Mouse (Mus musculus): ENCODE measurements around the gene Gm11985.
A peak's percentile ranks its signal among the peaks of the same experiment; 100 is the strongest.

Gene Gm11985

DNA sequence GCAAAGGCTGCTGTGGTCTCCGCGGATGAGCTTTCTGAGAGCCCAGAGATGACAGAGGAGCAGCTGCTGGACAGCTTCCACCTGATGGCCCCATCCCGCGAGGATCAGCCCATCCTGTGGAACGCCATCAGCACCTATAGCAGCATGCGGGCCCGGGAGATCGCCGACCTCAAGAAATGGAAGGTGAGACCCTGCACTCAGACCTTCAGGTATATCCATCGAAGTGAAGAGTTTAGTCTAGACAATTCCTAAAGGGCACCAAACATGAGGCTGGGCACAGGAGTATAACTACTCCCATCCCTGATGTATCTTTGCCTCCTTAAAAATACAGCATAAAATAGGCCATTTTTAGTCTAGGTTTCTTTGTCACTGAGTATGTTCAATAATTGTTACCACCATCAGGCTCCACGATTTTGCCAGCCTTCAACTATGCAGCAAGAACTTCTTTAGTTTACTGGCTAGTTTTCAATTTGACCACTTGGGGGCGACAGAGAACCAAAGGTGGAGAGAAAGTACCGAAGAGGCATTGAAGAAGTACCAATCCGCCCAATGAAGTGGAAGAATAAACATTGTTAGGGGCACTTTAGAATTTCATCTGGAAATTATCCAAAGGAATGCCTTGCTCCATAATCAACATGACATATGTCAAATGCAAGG is 11.5 kb upstream of the Gm11985 start:
- DNase-seq (ENCODE audit: low spot score), result peak; percentile 9

DNA sequence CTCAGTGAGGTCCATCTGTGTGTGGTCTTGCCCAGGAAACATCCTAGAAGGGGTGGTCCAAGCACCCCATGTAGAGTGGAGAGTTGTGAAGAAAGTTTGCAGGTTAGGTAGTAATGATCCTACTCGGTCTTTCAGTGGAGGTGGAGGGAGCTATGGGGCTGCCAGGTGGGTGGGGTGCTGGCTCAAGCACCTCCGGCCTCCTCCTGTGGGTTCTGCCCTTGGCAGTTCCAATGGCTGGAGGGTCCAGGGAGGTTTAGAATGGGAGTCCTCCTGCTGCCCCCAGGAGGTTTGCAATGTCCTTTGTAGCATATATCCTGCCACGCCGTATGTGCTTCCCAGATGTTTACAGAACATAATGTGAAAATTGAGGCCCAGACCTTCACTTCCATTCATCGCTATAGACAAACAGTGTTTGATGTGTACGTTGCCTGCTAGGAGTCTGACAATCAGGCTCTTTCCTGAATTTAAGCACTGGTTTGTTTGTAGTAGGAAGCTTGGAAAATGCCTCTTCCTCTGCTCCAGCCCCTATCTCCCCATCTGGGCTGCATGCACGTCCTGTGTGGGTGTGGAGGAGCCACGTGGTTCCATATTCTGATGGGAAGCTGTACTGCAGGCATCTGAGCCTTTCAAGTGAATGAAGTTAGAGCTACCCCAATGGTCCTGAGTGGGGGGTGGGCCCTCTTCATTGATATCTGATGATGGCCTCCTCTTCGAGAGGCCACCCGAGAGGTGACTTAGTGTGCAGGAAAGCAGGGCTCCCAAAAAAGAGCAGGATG is 10.3 kb upstream of the Gm11985 start:
- no peak for DNase-seq (ENCODE audit: low spot score)

DNA sequence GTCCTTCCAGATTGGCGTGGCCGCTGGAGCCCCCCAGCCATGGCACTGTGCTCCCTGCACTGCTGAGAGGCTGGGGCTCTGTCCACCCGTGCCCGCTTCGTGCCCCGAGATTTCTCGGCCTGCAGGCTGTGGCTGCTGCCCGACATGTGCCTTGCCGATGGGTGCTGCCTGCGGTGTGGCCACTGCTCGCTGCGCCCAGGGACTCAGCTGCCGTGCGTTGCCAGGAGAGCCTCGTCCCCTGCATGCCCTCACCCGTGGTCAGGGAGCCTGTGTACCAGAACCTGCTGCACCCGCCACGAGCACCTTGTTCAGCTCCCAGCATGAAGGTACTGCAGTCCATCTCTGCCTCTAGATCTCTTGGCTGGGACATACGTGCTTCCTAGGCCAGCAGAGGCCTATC is 9.6 kb upstream of the Gm11985 start:
- no peak for DNase-seq (ENCODE audit: low spot score)

DNA sequence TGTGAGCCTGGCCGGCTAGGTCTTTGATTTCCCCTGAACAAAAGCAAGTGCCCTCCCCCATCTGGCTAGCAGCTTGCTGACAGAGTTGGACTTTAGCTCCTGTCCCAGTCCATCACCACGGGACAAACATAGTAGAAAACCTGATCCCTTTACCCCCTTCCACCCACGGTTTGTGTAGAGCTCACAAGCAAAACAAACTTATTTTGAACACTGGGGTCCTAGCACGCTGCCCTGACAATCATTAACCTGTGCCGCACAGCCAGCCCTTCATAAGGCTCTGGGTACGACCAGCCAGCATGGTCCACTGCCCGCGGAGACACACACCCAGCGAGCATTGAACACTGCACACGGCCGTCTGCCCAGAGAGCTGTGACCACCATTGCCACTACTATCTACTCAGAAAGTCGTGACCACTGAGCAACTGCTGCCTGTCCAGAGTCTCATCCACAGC is 9.1 kb upstream of the Gm11985 start, which contains the start of gene Igfbp1:
Gene Igfbp1, plus strand, starts transcription at position 292 of the 451 bp plus-strand sequence.
- no peak for DNase-seq (ENCODE audit: low spot score)

DNA sequence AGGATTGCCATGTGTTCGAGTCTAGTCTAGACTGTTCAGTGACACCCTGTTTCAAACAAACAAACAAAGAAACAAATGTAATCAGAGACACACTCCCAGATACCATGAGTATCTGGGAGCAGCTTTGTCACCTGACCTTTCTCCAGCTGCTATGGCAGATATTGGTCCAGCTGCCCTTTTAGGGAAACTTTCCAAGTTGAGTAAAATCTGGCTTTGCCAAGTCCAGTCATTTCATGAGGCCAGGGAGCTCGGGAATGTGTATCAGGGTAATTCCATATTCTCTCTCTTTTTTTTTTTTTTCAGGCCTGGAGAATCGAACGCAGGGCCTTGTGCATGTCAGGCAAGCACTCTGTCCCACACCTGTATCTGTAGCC is 6.9 kb upstream of the Gm11985 start:
- DNase-seq (ENCODE audit: low spot score), result no peak

DNA sequence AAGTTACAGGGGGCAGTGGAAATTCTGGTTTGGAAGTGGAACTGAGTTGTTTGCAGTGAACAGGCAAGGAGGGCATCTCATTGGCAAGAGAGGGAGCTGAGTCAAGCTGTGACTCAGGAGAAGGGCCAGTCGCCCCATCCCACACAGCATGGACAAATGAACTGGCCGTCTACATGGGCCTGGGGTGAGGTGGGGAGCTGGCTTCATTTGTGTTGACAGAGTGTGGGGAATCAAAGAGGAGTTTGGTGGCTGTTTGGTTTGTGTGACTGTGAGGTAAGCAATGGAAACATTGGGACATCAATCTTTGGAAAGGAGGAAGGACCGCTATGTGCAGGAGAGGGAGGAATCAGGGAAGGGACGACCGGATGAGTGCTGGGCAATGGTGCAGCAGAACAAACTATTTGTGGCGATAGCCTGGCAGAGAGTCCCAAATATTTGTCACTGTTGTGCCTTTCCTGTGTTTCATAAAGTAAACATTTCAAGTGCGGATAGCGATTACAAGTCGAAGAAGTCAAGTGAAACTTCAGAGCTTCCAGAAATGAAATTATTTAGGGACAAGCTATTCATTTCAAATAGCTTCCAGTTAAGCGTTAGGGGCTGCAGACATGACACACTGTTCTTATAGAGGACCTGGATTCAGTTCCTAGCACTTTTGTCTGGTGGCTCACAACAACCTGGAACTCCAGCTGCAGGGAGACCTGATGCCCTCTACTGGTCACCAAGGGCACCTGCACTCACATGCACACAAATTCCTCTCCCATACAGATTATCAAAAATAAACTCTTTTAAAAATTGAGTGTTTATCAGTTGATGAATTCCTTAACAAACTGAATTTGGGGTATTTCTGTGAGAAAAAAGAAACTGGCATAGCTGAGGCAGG is 6.3 kb upstream of the Gm11985 start:
- no peak for DNase-seq (ENCODE audit: low spot score)

DNA sequence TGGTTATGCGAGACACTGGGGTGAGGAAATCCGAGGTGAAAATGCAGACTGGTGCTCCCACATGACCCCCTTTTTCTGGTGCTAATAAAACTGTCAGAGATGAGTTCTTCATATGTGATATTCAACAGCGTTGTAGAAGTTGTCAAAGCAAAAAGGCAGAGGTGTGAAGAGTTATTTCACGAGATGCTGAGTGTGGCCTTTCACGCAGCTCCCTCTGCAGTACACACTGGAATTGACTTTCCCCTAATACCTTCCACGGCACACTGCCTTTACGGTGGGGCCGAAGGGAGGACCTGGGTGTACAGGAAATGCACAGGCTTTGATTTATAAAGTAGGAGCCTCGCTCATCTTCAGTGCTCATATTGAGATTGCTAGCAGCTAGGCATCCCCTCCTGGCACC is 4.8 kb upstream of the Gm11985 start:
- DNase-seq (ENCODE audit: low spot score), result no peak

DNA sequence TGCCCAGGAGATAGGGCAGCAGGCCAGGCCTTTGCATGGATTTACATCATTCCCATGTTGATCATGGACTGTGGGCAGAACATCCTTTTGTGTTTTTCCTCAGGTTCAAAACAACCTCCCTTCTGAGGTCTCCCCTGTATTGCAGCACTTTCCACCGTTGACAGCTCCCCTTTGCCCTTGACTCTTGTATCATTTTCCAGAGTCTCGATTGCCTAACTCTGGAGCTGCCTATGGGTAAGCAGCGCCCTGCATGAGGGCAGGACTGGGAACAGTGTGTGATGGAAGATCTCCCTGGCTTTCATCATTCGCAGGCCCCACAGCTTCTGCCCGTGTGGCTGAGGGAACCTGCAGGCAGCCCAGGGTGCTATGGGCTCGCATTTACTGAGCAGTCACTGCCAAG is 4.3 kb upstream of the Gm11985 start:
- no peak for DNase-seq (ENCODE audit: low spot score)

DNA sequence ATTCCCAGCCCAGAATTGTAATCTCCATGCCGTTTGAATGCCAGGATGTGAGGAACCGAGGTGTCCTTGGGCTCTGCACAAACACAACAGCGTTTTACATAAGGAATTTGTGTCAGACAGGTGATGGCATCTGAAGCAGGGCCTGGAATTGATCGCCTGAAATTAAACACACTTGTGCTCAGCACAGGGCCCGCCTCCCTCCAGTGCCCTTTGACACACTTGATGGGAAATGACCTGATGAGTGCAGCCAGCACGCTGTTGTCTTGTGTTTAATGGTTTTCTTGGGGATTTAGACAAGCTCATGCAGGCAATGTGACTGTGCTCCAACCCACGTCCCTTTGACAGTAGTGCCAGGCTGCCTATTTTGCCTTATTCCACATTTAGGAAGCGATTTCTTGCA is 897 bp downstream of the Gm11985 start:
- DNase-seq (ENCODE audit: low spot score), result no peak

DNA sequence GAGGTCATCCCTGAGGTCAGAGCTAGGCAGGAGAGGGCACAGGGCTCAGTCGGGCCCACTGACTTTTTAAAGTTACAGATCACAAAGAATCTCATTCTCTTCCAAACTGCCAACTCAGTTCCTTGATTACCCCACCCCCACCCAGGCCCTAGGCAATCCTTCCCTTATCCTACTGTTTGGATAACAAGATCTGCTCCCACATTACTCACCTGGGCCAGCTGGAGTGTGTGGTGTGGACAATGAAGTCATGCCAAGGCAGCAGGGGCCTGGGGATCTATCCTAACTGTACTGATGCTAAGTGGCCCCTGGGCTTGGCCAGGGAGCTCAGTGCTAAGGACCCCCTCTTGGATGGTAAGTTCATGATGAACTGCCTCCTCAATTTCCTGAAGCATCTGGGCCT is 3.9 kb downstream of the Gm11985 start:
- no peak for DNase-seq (ENCODE audit: low spot score)

DNA sequence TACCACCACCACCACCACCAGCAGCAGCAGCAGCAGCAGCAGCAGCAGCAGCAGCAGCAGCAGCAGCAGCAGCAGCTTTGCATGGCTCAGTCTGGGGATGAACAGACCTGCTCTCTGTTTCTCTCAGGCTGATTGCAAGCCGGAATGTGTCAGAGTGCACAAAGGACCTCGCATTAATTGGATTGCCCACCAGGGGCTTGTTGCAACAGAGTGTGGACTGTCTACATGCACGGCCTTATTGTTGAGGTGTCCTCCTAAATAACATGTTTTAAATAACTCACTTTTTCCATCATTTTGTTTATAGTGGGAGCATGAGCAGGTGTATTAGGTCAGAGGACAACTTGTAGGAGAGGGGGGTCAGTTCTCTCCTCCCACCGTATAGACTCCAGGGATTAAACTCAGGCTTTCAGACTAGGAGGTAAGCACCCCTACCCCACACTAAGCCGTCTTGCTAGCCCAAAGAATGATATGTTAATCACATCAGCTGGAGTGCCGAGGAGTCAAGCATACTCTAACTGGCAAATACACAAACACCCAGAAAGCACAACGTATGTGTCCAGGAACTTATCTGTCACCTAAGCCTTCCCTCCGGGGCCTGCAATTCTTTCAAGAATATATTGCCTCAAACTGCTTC is 5.8 kb downstream of the Gm11985 start:
- no peak for DNase-seq (ENCODE audit: low spot score)

DNA sequence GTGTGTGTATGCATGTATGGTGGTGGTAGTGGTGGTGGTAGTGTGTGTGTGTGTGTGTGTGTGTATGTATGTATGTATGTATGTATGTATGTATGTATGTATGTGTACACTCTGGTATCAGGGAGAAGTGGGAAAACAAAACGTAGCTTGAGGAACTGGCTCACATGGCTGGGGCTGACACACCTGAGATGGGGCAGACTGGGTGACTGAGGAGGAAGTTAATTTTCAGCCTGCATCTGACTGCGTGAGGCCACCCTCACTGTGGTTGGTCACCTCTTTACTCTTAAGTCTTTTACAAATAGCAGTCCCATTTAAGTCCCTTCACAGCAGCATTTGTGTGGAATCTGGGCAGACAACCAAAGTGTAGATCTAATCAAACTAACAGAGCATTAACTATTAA is 9.1 kb downstream of the Gm11985 start:
- no peak for DNase-seq (ENCODE audit: low spot score)

DNA sequence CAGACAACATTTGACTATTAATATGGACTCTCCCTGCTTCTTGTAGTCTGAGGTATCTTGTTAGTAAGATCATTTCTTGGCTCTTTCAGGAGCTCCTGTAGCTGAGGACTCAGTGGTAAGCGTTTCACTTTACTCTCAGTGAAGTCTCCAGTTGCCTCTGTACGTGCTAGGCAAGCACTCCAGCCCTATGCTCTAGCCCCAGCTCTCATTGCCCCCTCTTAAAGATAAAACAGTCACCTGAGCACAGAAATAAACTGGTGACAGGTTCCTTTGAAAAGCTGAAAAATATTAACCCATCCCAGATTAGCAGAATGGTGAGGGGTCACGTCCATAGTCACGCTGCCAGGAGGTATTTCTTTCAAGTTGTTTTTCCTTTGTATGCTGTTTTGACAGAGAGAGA is 9.6 kb downstream of the Gm11985 start:
- DNase-seq (ENCODE audit: low spot score), result no peak

DNA sequence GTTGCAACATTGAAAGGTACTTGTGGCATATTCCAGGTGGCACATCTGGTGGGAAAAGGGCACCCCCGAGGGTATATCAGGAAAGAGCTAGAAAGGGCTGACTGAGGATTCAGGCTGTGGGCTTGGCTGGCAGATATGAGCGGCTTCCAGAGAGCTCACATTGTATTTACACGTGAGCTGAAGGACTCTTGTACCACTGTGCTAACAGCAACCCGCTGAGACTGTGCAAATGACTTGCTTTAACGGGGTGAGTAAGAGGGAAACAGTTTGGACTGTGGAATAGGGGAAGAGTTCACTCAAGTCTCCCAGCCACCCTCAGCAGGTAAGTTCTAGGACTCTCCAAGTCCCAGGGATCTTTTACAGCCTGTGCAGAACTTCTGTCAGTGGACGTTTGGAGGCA is 14.7 kb downstream of the Gm11985 start:
- no peak for DNase-seq (ENCODE audit: low spot score)

DNA sequence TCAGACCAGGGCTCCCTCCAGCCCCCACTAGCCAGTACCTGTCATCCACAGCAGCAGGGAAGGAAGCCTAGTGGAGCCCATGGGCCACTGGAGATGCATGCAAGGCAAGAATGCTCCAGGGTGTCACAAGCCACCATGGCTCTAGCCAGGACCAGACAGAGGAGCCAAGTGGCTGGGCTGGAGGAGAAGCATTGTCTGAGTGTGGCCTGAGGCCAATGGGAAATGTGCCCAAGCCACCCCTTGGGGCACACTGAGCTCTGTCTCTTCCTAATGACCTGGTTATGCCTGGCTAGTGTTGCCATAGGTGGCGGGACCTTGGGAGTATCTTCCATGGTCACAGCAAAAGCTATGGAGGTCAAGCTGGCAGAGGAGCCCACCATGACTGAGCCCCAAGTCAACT is 18.7 kb downstream of the Gm11985 start:
- DNase-seq (ENCODE audit: low spot score), result no peak

DNA sequence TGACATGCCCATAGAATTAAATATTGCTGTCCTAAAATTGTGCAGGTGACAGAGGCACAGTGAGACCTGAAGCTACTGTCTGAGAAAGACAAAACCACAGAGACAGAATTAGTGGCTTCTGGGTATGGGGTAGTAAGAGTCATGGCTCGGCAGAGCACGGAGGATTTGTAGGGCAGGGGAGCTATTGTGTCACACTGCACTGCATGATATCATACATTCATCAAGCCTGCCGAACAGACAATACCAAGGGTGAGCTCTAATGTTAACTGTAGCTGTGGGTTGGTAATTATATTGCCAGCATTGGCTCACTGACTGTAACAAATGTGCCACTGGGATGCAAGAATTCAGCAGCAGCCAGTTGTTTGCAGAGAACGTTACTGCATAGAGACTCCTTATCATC is 24.0 kb downstream of the Gm11985 start:
- DNase-seq (ENCODE audit: low spot score), result no peak

DNA sequence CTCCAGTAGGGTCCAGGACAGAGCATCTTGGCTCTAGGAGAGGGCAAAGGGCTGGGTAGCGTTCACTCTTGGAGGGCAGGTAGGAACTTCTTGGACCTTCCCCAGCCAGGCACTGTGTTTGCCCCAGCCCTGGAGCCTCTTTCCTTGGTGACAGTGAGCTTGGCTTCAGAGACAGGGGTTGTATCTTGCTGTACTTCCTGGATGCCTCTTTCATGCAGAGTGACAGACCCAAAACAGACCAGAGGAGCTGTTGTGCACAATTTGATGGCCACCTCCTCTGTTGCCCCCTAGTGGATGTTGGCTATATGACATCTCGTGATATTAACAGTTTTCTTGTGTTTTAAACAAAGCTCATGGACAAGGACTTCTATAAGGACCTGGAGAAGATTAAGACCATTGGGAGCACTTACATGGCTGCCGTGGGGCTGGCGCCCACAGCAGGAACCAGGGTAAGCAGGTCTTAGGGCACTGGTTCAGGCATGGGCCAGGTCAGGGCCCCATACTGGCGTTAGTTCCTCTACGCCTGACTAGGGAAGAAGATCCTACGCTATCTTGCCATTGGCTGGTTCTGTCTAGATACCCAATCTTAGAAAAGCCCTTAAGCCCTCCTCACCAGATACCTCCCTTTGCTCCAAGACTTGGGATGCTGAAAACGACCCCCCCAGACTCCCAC is 26.7 kb downstream of the Gm11985 start:
- DNase-seq (ENCODE audit: low spot score), result peak; percentile 70

DNA sequence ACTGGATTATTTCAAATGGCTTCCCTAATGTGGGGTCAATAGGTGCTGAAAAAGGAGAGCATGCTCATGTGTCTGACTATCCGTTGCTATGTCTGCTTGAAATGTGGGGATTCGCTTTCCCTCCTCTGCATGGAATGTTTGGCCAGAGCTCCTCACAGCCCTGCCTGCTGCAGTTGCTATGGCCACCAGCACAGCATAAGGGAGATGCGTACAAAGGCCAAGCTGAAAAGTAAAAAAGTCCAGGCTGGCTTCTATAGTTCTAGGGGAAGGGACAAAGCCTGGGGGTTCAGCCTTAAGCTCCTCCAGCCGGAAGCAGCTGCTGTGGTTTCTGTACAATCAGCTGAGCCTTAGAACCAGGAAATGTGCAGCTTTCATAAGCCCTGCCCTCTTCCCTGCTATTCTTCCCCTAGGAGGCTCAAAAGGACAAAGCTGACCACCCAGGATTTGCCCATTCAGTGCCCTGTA is 27.7 kb downstream of the Gm11985 start:
- peak; percentile 14 for DNase-seq (ENCODE audit: low spot score)

DNA sequence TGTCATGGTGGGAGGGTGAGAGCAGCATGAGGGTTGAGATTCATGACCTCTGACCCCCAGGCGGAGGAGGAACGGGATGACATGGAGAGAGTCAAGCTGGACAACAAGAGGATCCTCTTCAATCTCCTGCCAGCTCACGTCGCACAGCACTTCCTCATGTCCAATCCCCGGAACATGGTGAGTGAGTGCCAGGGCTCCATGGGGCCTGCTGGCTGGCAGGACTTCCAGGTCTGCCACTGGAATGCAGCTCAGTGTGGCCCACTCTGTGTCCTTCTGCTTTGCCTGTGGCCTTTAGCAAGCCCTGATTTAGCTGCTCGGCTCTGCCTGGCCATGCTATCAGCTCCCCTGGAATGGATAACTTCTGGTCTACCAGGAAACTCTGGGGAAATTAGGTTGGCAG is 28.2 kb downstream of the Gm11985 start:
- no peak for DNase-seq (ENCODE audit: low spot score)

DNA sequence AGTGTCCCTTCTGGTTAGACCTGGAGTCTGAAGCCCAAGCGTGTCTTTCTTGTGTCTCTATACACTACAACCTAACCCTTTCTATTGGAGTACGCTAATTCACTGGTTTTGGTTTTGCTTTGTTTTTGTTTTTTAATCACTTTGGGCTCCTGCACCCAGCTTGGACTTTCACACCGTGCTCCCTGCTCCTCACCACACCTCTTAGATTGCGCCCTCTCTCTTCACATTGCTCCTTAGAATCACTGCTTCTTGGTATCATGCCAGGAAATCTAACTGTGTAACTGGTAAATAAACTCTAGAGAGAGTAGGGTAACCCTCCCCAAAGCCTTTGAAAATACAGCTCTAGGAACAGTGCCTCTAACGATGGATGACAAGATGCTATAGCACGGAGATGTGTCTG is 30.2 kb downstream of the Gm11985 start:
- peak; percentile 37 for DNase-seq (ENCODE audit: low spot score)

DNA sequence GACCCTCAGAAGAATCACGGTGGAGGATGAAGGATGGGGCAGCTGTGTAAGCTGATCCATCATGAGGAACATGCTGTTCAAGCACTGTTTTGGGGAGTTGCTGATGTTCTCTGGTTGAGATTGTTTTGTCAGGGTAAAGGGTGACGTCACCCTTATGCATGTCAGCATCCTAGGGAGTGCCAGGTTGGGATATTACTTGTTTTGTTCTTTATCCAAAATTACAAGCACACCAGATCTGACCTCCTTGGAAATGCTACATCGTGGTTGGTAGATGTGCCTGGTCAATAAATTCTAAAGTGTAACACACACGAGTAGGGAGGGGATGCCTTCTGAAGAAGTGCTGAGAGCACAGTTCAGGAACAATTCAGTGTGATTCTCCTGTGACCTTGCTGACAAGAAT is 31.9 kb downstream of the Gm11985 start:
- DNase-seq (ENCODE audit: low spot score), result no peak

DNA sequence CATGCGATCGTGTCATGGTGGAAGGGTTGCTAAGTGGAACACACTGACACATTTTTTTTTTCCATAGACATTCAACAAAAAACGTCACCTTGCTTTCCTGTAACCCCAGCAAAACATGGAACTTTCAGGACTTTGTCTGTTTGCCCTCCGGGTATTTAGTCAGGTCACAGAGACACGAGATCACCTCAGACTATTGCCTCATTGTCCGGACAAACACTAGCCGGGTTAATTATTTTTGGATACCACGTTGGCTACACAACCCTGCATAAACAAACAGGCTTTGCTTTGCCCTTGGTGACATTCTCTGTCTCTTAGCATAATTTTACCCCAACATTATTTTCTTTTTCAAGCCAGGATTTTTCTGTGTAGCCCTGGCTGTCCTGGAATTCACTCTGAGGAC is 35.3 kb downstream of the Gm11985 start:
- no peak for DNase-seq (ENCODE audit: low spot score)
